Mouse (Mus musculus) neural tube, embryonic 12.5 days (tissue): ENCODE results near the gene 1700037H04Rik. TPM values are rescaled to one million over a fixed set of nuclear protein-coding genes. Genes with fewer than 3 reads are reported as not detected.

Experiments
- ATAC-seq: fragments of 200-750 bp; cut with Nextera tagmentation; 2 replicates; pipeline ENCODE4 v1.8.0; 2017; ENCODE audit warnings: low read depth, mild to moderate bottlenecking, moderate TSS enrichment, moderate library complexity; ENCODE audit not compliant: low FRiP score
- H3K27ac ChIP-seq: fragments of 300-500 bp; sonication (generic); 2 replicates; pipeline ENCODE4 v1.5.1; 2016
- H3K27me3 ChIP-seq: fragments of 300-500 bp; sonication (generic); replicated peaks from 2 replicates; pipeline ENCODE4 v1.6.1; 2016; ENCODE audit warnings: mild to moderate bottlenecking
- H3K36me3 ChIP-seq: fragments of 300-500 bp; sonication (generic); 2 replicates; pipeline ENCODE4 v1.6.1; 2016; ENCODE audit warnings: mild to moderate bottlenecking
- H3K4me1 ChIP-seq: fragments of 300-500 bp; sonication (generic); 2 replicates; pipeline ENCODE4 v1.6.1; 2016
- H3K4me2 ChIP-seq: fragments of 300-500 bp; sonication (generic); replicated peaks from 2 replicates; pipeline ENCODE4 v1.6.1; 2016; ENCODE audit warnings: mild to moderate bottlenecking
- H3K4me3 ChIP-seq: fragments of 300-500 bp; sonication (generic); 2 replicates; pipeline ENCODE4 v1.5.1; 2016
- H3K9ac ChIP-seq: fragments of 300-500 bp; sonication (generic); 2 replicates; pipeline ENCODE4 v1.6.1; 2016; ENCODE audit warnings: mild to moderate bottlenecking
- H3K9me3 ChIP-seq: fragments of 300-500 bp; sonication (generic); 2 replicates; pipeline ENCODE4 v1.6.1; 2016; ENCODE audit warnings: mild to moderate bottlenecking
- WGBS: fragments of 180-500 bp; shearing (Covaris S2); methylation state at CpG from one replicate; pipeline ENCODE4 v1.1.7; 2016; 5-methylcytosine and 5-hydroxymethylcytosine counted together
- polyA plus RNA-seq: library from polyadenylated mRNA; unstranded; fragments of >200 nt; fragmentation: Nextera tagmentation; extraction: Ambion mirVana; gene quantifications from 2 replicates; pipeline ENCODE4 v1.2.1, GENCODE M21; 2016

1700037H04Rik gene
- polyA plus RNA-seq, 1 experiment from 2014 or later, result 104 TPM

DNA sequence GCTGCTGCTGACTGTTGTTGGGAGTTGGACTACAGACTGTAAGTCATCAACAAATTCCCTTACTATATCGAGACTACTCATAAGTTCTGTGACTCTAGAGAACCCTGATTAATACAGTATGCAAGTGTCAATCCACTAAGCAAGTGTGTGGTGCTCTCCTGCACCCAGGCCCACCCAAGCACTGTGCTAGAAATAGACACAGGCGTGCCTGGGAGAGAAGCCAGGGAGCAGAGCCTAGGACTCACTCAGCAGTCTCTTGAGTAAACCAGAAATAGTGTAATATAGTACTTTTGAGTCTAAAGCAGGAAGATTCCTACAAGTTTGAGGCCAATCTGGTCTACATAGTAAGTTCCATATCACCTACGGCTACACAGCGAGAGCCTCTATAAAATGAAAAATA is 55.9 kb downstream of the 1700037H04Rik start:
- no peaks in the 10 kb centered on the region for H3K9me3 ChIP-seq
- no peak for ATAC-seq
- no peak overlapping the region for H3K4me2 ChIP-seq
- H3K4me1 ChIP-seq, result no peaks in the 10 kb centered on the region
- no peaks in the 10 kb centered on the region for H3K36me3 ChIP-seq
- H3K27ac ChIP-seq, result no peak overlapping the region
- H3K27me3 ChIP-seq, result no peaks in the 10 kb centered on the region
- no peak overlapping the region for H3K4me3 ChIP-seq
- no peak overlapping the region for H3K9ac ChIP-seq
- 89% methylated on average over 4 of the region's 4 CpGs for WGBS

DNA sequence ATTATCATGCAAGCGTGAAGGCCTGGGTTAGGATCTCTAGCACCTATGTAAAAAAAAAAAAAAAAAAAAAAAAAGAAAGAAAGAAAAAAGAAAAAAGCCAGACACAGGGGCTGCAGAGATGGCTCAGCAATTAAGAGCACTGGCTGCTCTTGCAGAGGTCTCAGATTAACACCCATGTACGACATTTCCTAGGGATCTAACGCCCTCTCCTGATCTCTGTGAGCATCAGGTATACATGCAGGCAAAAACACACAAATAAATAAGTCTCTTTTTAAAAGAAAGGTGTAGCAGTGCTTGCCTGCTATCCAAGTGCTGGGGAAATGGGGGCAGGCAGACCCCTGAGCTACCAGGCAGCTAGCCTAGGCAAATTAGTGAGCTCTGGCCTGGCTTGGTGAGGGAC is 58.4 kb downstream of the 1700037H04Rik start:
- Histone ChIP-seq H3K4me1 (no peaks in the 10 kb centered on the region), H3K36me3 (no peaks in the 10 kb centered on the region), H3K4me2 (no peak overlapping the region), H3K9ac (no peak overlapping the region), H3K4me3 (no peak overlapping the region), H3K9me3 (no peaks in the 10 kb centered on the region), H3K27me3 (no peaks in the 10 kb centered on the region), H3K27ac (no peak overlapping the region)
- 58% methylated on average over 3 of the region's 3 CpGs for WGBS
- no peak for ATAC-seq

DNA sequence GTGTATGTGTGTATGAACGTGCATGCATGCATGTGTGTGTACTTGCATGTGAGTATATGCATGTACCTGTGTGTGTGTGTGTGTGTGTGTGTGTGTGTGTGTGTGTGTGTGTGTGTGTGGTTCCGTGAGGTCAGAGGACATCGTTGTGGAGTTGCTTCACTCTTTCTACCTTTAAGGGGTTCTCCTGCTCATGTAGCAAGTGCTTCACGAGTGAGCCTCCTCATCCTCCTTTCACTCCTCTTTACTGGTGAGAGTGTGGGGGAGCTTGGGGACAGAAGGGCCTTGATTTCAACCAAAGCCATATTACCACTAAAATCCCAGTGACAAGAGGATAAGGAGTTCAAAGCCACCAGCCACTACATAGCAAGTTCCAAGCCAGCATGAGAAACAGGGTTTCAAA is 62.8 kb downstream of the 1700037H04Rik start:
- Histone ChIP-seq H3K4me1 (no peaks in the 10 kb centered on the region), H3K27ac (no peak overlapping the region), H3K9me3 (no peaks in the 10 kb centered on the region), H3K4me2 (no peak overlapping the region), H3K9ac (no peak overlapping the region), H3K36me3 (no peaks in the 10 kb centered on the region), H3K27me3 (no peaks in the 10 kb centered on the region), H3K4me3 (no peak overlapping the region)
- no peak for ATAC-seq
- WGBS, result 68% methylated on average over 4 of the region's 4 CpGs

Other genes starting within 250 kb of the 1700037H04Rik start
- 9.6 and 11.9 TPM in 2 replicates for gene Gfra4, start 117.0 kb downstream of the 1700037H04Rik start, polyA plus RNA-seq
- 0.98 and 1.2 TPM in 2 replicates for gene Adam33, start 96.3 kb downstream of the 1700037H04Rik start, polyA plus RNA-seq
- 0.11 and 0.13 TPM in 2 replicates for gene Siglec1, start 73.3 kb downstream of the 1700037H04Rik start, polyA plus RNA-seq
- 6.1 and 6.9 TPM in 2 replicates for gene Hspa12b, start 32.8 kb downstream of the 1700037H04Rik start, polyA plus RNA-seq
- not detected in 2 replicates for gene Gm11037, start 26.6 kb downstream of the 1700037H04Rik start, polyA plus RNA-seq
- 19.3 and 21.1 TPM in 2 replicates for gene Cenpb, start 20.0 kb upstream of the 1700037H04Rik start, polyA plus RNA-seq
- 97.0 and 99.5 TPM in 2 replicates for gene Cdc25b, start 26.9 kb upstream of the 1700037H04Rik start, polyA plus RNA-seq
- 9.0 and 9.3 TPM in 2 replicates for gene Spef1, start 27.2 kb upstream of the 1700037H04Rik start, polyA plus RNA-seq
- gene Ap5s1, start 47.0 kb upstream of the 1700037H04Rik start, polyA plus RNA-seq, result 30.7 and 36.3 TPM in 2 replicates
- 9.5 and 10.3 TPM in 2 replicates for gene Mavs, start 74.0 kb upstream of the 1700037H04Rik start, polyA plus RNA-seq
- 55.3 and 56.1 TPM in 2 replicates for gene Pank2, start 102.4 kb upstream of the 1700037H04Rik start, polyA plus RNA-seq
- gene Rnf24, start 192.8 kb upstream of the 1700037H04Rik start, polyA plus RNA-seq, result 16.5 and 18.7 TPM in 2 replicates